Mouse (Mus musculus): ENCODE data around the gene Brd2. TPM values are rescaled to one million over a fixed set of nuclear protein-coding genes. Genes with fewer than 3 reads are reported as not detected.

Gene Brd2
- polyA plus RNA-seq, 1 experiment from 2014 or later = 131 TPM

DNA sequence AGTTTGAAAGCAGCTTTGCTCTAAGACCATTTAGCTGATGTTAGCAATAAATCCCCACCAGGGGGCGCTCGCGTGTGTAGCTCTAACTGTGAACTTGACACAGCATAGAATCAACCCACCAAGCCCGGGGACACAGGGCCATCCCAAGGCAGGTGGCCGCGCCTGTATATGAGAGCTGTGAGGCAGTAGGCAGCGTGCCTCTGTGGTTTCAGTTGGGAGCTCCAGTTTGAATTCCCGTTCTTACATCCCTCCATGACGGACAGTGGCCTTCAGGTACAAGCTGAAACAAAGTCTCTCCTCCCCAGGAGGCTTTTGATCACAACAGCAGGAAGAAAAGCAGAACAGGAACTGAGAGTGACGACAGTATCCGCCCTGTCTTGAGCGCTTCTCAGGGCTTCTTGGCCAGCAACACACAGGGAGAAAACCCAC, 20.8 kb downstream of the Brd2 start:
- DNase-seq (ENCODE audit: low spot score) = peak; percentile 91
- H3K4me3 ChIP-seq = peak overlapping the region; percentile 32; the same call in 1 of the 2 replicates
- H3K4me1 ChIP-seq (replicated peaks) = peaks cover 5% of the 10 kb centered on the region
- peaks cover 9% of the 10 kb centered on the region; the same call in 1 of the 2 replicates for H3K27me3 ChIP-seq (ENCODE audit: insufficient read depth, poor library complexity, severe bottlenecking)
- no peaks in the 10 kb centered on the region for H3K9me3 ChIP-seq
- no peaks in the 10 kb centered on the region for H3K36me3 ChIP-seq
- H3K27ac ChIP-seq = no peak overlapping the region
- WGBS = 7% methylated on average over 12 of the region's 12 CpGs

DNA sequence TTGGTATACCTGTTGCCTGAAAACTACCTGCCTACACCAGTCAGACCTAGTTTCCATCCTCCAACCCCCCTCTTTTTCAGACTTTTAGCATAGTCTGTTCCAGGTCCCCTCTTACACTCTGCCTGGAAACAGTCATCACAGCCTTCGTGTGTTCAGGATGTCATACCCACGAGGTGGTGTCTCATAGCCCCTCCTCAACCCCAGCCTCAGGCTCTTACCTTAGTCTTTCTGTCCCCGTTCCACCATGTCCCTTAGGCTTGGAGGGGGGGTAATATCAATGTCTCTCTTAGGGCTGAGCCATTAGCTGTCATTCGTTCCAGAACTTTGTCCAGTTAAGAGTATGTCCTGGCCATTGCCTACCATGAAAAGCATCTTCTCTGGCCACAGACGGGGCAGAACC, 21.2 kb downstream of the Brd2 start:
- 36% methylated on average over 5 of the region's 5 CpGs for WGBS
- H3K4me3 ChIP-seq = 0 out of 2 replicates have a peak overlapping the region, but pooled peaks have one; percentile 32

DNA sequence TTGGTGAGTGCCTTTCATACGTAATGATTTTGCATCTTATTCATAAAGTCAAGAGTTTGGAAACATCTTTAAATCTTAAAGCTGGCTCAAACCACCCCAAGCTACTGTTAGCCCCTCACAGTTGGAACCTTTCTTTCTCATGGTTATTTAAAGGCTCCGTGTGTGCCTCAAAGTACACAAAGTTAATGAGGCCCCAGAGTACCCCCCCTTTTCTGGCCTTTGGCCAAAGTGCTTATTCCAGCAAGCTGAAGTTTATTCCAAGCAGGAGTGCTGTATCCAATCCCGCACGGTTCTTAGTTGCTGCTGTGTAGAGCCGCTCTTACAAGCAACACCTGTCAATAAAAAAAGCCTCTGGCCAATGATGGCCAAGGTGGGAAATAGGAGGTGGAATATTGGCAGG, 22.9 kb downstream of the Brd2 start:
- Histone ChIP-seq H3K4me1 (replicated peaks) (peaks cover 5% of the 10 kb centered on the region), H3K9me3 (no peaks in the 10 kb centered on the region), H3K4me3 (no peak overlapping the region), H3K36me3 (no peaks in the 10 kb centered on the region), H3K27ac (no peak overlapping the region), H3K27me3 (ENCODE audit: insufficient read depth, poor library complexity, severe bottlenecking) (peaks cover 10% of the 10 kb centered on the region; the same call in 1 of the 2 replicates)
- DNase-seq (ENCODE audit: low spot score) = no peak
- 76% methylated on average over 5 of the region's 5 CpGs for WGBS

More for the DNA sequence above, 21.2 kb downstream of the Brd2 start:
- no peak for DNase-seq (ENCODE audit: low spot score)
- no peaks in the 10 kb centered on the region for H3K9me3 ChIP-seq
- peaks cover 9% of the 10 kb centered on the region; the same call in 1 of the 2 replicates for H3K27me3 ChIP-seq (ENCODE audit: insufficient read depth, poor library complexity, severe bottlenecking)
- no peak overlapping the region for H3K27ac ChIP-seq
- H3K4me1 ChIP-seq (replicated peaks) = peaks cover 5% of the 10 kb centered on the region
- H3K36me3 ChIP-seq = no peaks in the 10 kb centered on the region

DNA sequence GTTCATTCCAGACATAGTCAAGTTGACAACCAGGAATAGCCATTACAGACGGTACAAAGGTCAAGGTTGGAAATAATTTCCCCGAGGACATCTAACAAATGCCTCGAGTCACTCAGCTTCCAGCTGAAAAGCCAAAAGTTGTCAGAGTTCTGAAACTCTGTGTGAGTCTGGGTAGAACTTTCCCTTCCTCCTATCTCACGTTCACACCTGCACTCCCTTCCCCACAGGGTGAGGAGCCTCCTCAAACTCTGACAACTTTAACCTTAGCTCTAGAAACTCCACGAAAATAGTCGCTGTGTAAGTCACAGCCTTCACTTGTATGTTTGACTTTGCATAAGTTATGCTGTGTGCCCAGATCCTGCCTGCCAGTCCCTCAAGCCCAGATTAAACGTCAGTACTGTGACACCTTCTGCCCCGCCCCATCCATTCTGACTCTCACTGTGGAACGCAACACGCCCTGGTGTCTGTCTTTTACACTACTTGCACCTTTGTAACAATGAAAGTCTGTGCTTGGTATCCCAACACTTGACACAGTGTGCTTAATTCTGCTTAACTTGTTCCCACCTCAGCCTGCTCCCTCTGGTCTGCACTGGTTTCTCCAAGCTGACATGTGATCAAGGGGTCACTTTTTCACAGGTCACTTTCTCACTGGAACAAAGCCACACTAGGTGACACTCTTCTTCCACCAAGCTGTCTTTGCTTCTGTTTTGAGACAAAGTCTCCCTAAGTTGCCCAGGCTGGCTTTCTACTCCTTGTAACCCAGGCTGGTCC, 23.5 kb downstream of the Brd2 start:
- Histone ChIP-seq H3K36me3 (no peaks in the 10 kb centered on the region), H3K4me3 (no peak overlapping the region), H3K27ac (no peak overlapping the region), H3K4me1 (replicated peaks) (peaks cover 8% of the 10 kb centered on the region), H3K27me3 (ENCODE audit: insufficient read depth, poor library complexity, severe bottlenecking) (peaks cover 11% of the 10 kb centered on the region; the same call in 1 of the 2 replicates), H3K9me3 (no peaks in the 10 kb centered on the region)
- no peak for DNase-seq (ENCODE audit: low spot score)
- WGBS = 60% methylated on average over 10 of the region's 10 CpGs

DNA sequence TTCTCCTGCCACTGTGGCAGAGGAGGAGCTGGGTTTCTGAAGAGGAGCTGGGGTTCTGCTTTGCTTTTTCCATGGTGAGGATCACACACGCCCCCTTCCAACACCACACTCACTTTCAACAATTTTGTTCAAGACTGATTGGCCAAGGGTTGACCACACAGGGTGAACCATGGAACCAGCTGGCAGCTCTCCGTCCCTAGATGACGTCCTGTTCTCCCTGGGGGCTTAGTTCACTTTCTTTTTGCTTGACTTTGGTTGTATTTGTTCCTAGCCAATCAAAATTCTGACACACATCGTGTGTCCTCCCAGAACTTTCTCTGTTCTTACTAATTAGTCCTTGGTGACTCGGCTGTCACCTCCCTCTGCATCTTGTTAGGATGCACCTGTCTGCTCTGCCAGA, 25.2 kb downstream of the Brd2 start:
- 70% methylated on average over 5 of the region's 5 CpGs for WGBS
- Histone ChIP-seq H3K27ac (no peak overlapping the region), H3K27me3 (ENCODE audit: insufficient read depth, poor library complexity, severe bottlenecking) (peaks cover 11% of the 10 kb centered on the region; the same call in 1 of the 2 replicates), H3K4me3 (no peak overlapping the region), H3K4me1 (replicated peaks) (peaks cover 24% of the 10 kb centered on the region), H3K9me3 (no peaks in the 10 kb centered on the region), H3K36me3 (no peaks in the 10 kb centered on the region)
- DNase-seq (ENCODE audit: low spot score) = no peak

DNA sequence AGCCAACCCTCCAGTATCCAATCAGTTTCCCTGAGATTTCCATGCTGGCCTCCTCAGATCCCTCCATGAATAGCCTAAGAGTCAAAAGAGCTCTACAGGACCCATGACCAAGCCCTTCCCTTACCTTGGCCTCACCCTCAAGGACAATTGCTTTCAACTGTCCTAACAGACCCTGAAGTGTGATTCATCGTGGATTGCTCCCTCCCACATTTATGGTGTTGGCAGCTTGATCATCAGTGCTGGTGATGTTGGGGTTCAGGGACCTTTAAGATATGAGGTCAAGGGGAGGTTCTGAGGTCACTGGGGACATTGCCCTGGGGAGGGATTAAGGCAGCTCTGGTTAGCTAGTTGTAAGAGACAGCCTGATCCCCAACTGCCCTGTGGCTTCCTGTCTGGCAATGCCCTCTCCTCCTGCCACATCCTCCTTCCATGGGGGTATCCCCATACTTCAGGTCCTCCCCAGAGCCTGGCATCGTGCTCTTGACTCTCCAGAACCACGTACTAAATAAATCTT, 25.9 kb downstream of the Brd2 start:
- 73% methylated on average over 3 of the region's 3 CpGs for WGBS
- Histone ChIP-seq H3K9me3 (no peaks in the 10 kb centered on the region), H3K4me3 (no peak overlapping the region), H3K36me3 (no peaks in the 10 kb centered on the region), H3K27ac (no peak overlapping the region), H3K4me1 (replicated peaks) (peaks cover 23% of the 10 kb centered on the region), H3K27me3 (ENCODE audit: insufficient read depth, poor library complexity, severe bottlenecking) (peaks cover 11% of the 10 kb centered on the region; the same call in 1 of the 2 replicates)
- DNase-seq (ENCODE audit: low spot score) = no peak

DNA sequence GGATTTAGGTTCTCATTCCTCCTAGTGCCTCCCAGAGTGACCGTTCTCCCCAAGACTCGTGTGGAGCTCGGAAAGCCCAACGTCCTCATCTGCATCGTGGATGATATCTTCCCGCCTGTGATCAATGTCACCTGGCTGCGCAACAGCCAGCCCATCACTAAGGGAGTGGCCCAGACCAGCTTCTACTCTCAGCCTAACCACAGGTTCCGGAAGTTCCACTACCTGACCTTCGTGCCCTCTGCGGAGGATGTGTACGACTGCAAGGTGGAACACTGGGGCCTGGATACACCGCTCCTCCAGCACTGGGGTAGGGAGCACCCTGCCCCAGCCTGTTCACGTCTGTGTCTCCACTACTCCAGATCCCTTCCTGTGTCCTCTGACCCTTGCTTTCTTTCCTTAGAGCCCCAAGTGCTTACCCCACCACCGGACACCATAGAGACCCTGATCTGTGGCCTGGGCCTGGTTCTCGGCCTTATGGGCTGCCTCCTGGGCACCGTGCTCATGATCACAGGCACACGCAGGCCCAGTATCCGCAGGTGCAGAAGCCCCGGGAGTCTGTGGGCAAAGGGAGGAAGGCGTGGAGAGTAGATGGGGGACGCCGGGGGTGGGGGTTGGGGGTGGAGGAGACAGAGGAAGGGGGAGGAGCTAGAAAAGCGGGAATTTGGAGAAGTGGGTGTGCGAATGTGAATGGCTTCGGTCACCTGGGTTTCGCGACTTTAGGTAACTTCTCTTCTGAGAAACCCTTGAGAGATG, 28.0 kb downstream of the Brd2 start:
- DNase-seq (ENCODE audit: low spot score) = no peak
- Histone ChIP-seq H3K27me3 (ENCODE audit: insufficient read depth, poor library complexity, severe bottlenecking) (peaks cover 2% of the 10 kb centered on the region; the same call in 1 of the 2 replicates), H3K4me1 (replicated peaks) (peaks cover 22% of the 10 kb centered on the region), H3K9me3 (no peaks in the 10 kb centered on the region), H3K36me3 (no peaks in the 10 kb centered on the region), H3K4me3 (0 out of 2 replicates have a peak overlapping the region, but pooled peaks have one; percentile 23), H3K27ac (no peak overlapping the region)
- whole genome bisulfite sequencing = 84% methylated on average over 27 of the region's 27 CpGs

DNA sequence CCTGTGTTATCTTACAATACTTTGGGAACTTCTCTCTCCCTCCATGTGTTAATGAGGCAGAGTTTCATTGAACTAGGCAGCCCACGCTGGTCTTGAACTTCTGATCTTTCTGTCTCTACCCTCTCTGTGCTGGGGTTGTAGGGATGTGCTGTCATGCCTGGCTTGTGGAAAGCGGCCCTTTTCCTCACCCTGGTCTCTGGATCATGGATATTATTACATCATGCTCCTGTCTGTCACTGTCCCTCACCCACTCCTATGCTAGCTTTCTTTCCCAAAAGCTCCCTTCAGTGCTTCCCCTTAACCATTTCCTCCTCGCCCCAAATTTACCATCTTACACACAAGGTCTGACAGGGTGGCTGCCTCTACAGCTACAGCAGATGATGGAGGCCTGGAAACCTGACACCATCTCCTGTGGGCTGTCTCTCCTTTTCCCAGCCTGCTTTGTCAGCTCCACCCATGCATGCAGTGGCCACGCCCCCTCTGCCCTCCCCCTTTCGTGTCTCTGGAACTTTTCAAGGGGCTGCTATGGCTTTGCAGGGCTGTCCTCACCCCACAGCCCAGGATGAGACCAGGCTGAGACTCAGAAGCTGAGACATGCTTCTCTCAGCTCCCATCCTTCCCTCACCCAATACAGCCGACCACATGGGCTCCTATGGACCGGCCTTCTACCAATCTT, 29.1 kb downstream of the Brd2 start:
- peak overlapping the region; percentile 59 for H3K27ac ChIP-seq
- no peaks in the 10 kb centered on the region for H3K36me3 ChIP-seq
- peaks cover 22% of the 10 kb centered on the region for H3K4me1 ChIP-seq (replicated peaks)
- H3K4me3 ChIP-seq = peak overlapping the region; percentile 23
- peaks cover 2% of the 10 kb centered on the region; the same call in 1 of the 2 replicates for H3K27me3 ChIP-seq (ENCODE audit: insufficient read depth, poor library complexity, severe bottlenecking)
- H3K9me3 ChIP-seq = no peaks in the 10 kb centered on the region
- peak; percentile 80 for DNase-seq (ENCODE audit: low spot score)
- 35% methylated on average over 7 of the region's 7 CpGs for WGBS

DNA sequence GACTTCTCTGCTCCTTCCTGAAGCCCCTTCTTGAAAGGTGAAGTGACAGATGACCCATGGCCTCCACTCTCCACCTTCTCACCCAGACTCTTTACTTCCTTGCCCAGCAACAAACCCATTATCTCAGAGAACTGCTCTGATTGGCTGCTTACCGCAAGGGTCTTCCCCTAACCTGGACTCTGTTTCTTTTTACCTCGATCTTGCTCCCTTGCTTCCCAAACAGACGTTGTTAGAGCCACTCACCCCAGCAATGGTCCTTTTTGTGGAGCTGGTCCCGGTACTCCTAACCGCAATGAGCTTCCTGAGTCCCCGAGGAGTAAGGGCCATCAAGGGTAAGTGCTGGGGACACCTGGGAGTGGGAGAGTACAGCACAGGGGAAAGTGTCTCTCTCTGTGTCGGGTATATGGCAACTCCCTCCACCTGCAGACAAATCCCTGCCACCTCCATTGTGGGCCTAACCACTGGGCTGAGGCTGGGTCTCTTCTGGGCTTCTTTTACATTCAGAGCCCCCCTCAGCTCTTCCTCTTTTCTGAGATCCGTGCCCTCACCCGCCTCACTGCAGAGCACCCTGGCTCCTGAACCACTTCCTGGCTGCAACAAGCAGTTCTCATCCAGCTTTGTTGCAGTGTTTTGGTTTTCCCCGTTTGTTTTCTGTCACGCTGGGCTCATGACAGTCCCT, 30.1 kb downstream of the Brd2 start, which contains the start of gene H2-Oa:
Gene H2-Oa, plus strand, starts transcription at position 144 of the 679 bp plus-strand sequence.
- no peak within 1 kb of the TSS for H3K4me3 ChIP-seq
- no peak for DNase-seq (ENCODE audit: low spot score)
- H3K27ac ChIP-seq = peak within 1 kb of the TSS; percentile 59
- H3K4me1 ChIP-seq (replicated peaks) = peaks cover 22% of the 10 kb centered on the region
- 40% methylated on average over 11 of the region's 11 CpGs for WGBS
- H3K9me3 ChIP-seq = no peaks in the 10 kb centered on the region
- H3K27me3 ChIP-seq (ENCODE audit: insufficient read depth, poor library complexity, severe bottlenecking) = 0 out of 2 replicates have a peak, but pooled peaks cover 2% of the 10 kb centered on the region
- H3K36me3 ChIP-seq = no peaks in the 10 kb centered on the region

DNA sequence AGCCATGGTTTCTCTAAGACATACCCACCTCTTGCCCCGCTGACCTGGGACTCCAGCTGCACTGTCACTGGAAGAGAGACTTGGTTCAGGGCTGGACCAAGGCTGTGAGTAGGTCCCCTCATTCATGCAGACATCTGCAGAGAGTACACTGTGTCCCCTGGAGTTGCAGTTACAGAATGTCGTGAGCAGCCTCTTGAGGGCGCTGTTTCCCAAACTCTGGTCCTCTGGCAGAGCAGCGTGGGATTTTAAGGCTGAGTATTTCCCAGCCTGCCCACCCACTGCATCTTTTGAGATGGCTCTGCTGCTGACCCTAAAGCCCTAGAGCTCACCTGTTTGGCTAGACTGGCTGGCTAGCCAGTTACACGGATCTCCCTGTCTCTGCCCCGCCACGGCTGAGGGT, 31.5 kb downstream of the Brd2 start:
- Histone ChIP-seq H3K4me3 (no peak overlapping the region), H3K27ac (no peak overlapping the region), H3K27me3 (ENCODE audit: insufficient read depth, poor library complexity, severe bottlenecking) (0 out of 2 replicates have a peak, but pooled peaks cover 2% of the 10 kb centered on the region), H3K9me3 (no peaks in the 10 kb centered on the region), H3K36me3 (no peaks in the 10 kb centered on the region), H3K4me1 (replicated peaks) (peaks cover 22% of the 10 kb centered on the region)
- 58% methylated on average over 7 of the region's 7 CpGs for WGBS
- peak; percentile 34 for DNase-seq (ENCODE audit: low spot score)

DNA sequence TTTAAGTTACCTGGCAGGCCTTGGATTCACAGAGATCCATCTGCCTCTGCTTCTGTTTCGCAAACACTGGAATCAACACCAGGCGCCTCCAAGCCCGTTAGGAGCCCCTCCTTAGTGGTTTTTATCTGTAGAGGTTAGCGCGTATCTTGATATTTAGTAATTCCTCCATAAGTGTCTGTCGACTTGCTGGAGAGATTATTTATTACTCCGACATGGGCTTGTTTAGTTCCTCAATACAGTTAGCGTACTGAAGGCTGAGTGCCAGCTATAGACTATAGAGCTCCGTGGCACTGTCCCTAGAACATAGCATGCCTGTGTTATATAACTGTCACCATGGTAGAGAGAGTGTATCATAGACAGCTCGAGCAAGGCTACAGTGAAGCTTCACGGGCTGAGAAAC, 34.3 kb downstream of the Brd2 start:
- Histone ChIP-seq H3K27me3 (ENCODE audit: insufficient read depth, poor library complexity, severe bottlenecking) (no peaks in the 10 kb centered on the region; the same call in 1 of the 2 replicates), H3K4me1 (replicated peaks) (peaks cover 15% of the 10 kb centered on the region), H3K36me3 (no peaks in the 10 kb centered on the region), H3K4me3 (no peak overlapping the region), H3K9me3 (no peaks in the 10 kb centered on the region), H3K27ac (no peak overlapping the region)
- DNase-seq (ENCODE audit: low spot score) = no peak
- 89% methylated on average over 11 of the region's 11 CpGs for WGBS

DNA sequence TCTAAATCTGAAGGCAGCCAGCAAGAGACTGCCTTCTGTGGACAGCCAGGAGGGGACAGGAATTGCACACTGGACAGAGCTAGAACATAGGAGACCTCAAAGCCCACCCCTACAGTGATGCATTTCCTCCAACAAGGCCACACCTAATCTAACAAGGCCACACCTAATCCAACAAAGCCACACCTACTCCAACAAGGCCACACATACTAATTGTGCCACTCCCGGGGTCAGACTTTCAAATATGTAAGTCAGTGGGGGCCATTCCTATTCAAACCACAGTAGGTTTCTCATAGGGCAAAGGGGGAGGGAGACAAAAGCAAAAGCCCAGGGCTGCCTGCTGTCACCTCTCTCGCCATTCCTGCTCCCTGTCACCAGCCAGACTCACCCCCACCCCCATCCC, 35.0 kb downstream of the Brd2 start:
- Histone ChIP-seq H3K4me1 (replicated peaks) (peaks cover 13% of the 10 kb centered on the region), H3K4me3 (no peak overlapping the region), H3K27me3 (ENCODE audit: insufficient read depth, poor library complexity, severe bottlenecking) (no peaks in the 10 kb centered on the region; the same call in 1 of the 2 replicates), H3K9me3 (no peaks in the 10 kb centered on the region), H3K36me3 (no peaks in the 10 kb centered on the region), H3K27ac (no peak overlapping the region)
- no peak for DNase-seq (ENCODE audit: low spot score)
- 39% methylated on average over 2 of the region's 2 CpGs for WGBS

All from hindbrain, embryonic 10.5 days (tissue).